Mouse (Mus musculus) cerebellum, adult 18-20 months (tissue): ENCODE measurements around the gene 2410015M20Rik.
"Not testable (repeated sequence)": the region's sequence is repeated elsewhere in the genome, so short reads cannot be mapped to it uniquely, and the experiment has no call there.

ENCODE experiments used
- DNase-seq, 2 experiments: peaks; one replicate each; pipeline ENCODE4 v3.0.0; 2021

2410015M20Rik gene

DNA sequence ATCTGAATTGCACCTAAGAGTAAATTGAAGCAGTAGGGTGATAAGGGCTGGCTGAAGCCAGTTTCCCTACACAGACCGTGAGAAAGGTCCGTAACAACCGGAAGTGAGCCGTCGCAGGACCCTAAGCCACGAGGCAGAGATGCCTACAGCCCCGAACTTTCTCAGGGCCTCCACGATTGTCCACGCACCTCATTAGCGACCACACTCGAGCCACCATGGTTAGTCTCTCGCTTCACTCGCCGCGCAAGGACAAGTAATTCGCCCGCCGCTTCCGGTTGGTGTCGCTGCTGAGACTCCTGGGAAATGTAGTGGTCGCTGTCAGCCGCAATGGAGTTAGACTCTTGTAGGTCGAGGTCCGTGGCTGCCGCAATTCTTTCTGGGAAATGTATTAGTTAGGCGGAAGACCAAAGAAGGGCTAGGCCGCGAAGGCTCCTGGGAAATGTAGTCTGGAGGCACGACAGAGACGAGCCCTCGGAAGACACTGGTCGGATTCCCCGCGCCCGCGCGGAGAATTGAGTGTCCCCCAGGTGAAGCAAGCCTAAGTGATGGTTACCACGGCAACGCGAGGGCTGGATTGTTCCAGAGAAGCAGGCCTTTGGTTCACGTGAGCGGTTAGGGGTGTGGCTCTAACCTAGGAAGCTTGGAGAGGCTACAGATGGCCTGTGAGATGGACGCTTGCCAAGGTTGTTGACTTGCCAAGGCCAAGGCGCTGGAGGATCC lies at the start of gene 2410015M20Rik:
Gene 2410015M20Rik (minus strand): TSS at position 320 of the 720 bp plus-strand sequence.
- DNase-seq, result peak; percentile 94 to 98

DNA sequence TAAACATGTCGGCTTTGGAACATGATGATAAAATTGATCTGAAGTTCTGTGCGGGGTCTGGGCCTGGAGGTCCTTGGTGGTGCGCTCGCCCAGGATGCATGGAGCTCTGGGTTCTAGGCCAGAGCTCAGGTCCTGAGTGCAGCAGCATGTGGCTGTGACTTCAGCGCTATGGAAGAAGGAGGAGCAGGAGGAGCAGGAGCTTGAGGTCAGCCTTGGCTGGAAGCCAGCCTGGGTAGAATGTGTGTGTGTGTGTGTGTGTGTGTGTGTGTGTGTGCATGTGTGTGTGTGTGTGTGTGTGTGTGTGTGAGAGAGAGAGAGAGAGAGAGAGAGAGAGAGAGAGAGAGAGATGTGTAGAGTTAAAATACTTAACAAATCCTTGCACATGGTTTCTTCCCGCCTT lies 46.6 kb upstream of the 2410015M20Rik start:
- no peak for DNase-seq

- DNase-seq, result no peak
Measured at GRCm38 (mm10) chr17:56655311-56655710, 45.7 kb upstream of the 2410015M20Rik start.

- DNase-seq, result no peak
Measured at GRCm38 (mm10) chr17:56654771-56655170, 45.2 kb upstream of the 2410015M20Rik start.

- DNase-seq, result no peak
Measured at GRCm38 (mm10) chr17:56651801-56652200, 42.2 kb upstream of the 2410015M20Rik start.

DNA sequence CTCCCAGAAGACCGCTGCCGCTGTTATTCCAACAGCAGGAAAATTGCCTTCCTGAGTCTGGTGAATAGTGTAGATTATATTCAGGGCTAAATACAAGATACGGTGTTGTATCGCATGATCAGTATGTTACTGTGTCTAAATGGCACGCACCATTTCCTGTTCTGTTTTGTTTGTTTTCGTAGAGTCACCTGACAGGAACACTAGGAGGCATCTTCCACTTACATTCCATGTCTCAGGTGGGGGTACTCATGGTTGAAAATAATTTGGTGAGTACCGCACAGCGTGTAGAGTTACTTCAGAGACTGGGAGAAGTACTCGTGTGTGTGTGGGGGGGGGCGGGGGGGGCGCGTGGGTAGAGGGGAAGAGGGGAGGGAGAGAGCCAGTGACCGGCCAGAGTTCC lies 38.0 kb upstream of the 2410015M20Rik start:
- DNase-seq, result no peak

DNA sequence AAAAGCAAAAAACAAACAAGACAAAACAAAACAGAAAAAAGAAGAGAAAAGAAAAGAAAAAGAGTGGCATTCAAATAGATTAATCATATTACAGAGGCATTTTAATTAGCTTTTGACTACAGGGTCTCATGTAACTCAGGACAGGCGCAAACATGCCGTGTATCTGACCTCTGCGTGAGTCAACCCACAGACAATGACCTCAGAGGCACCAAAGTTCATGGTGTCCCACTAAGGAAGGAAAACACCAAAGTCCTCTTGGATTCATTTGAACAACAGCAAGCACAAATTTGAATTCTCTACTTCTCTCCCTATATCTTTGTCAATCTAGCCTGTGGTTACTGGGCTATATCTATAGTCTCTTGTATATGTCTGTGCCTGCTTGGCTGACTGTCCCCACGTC lies 33.7 kb upstream of the 2410015M20Rik start:
- no peak for DNase-seq

- DNase-seq, result no peak
Measured at GRCm38 (mm10) chr17:56634023-56634422, 24.5 kb upstream of the 2410015M20Rik start.

- no peak for DNase-seq
Measured at GRCm38 (mm10) chr17:56631807-56632206, 22.2 kb upstream of the 2410015M20Rik start.

DNA sequence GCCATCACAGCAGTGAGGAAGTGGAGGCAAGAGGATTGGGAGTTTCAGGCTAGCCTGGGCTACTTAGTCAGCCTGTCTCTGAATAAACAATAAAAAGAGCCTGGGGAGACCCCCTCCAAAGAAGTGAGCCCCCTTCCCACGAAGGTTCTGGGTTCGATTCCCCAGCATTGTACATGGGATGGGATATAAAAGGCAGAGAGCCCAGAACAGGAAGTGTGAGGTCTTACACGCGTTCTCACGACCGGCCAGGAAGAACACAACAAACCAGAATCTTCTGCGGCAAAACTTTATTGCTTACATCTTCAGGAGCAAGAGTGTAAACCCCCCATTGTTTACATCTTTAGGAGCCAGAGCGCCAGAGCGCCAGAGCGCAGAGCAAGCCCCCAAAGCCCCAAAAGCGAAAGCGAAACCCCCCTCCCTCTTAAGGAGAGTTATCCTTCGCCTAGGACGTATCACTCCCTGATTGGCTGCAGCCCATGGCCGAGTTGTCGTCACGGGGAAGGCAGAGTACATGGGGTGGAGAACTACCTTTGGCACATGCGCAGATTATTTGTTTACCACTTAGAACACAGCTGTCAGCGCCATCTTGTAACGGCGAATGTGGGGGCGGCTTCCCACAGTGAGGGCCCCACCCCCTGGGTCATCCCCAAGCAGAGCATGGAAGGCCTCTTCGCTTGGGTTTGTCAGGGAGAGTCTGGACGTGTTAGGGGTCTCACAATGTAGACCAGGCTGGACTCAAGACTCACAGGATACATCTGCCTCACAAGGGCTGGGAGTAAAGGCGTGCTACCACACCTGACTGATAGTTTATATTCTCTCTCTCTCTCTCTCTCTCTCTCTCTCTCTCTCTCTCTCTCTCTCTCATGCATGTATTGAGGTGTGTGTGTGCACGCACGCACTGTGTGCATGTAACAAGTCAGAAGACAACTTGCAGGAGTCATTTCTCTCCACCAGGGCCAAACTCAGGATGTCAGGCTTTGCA lies 20.5 kb upstream of the 2410015M20Rik start:
- not testable (repeated sequence) for DNase-seq

DNA sequence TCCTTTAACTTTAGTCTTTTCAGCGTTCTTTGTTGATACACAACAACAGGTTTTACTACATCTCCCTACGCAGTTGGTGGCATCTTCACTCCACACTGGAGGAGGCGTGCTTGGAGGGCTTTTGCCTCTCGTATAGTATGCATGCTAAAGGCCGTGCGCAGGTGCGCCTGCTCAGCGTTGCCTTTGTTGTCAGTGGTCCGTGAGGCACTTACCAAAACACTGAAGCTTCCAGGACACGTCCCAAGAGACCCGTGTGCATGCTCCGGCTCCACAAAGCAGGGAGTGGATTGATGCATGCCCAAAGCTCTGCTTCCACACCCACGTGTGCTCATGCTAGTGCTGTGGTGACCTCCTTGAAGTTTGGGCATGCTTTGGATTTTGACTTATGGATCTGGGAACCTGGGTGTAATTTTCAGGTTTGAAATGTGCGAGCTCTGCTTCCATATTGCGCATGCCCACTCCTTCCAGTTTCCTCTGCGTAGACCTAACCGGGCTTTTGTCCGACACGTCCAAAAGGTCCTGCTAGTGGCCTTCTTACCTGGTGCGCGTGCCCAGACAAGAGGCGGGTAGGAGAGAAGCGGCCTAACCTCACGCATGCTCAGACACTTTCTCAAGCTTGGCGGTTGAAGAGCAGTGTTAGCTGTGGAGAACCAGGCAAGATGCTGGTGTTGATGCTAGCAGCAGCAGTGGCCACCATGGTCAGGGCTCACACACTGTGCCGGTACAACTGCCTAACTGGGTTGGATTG lies 18.1 kb upstream of the 2410015M20Rik start, which contains the start of gene Catsperd:
Gene Catsperd (plus strand): TSS at position 614 of the 748 bp plus-strand sequence.
- peak in 1 of 2 experiments; percentile 60 for DNase-seq

DNA sequence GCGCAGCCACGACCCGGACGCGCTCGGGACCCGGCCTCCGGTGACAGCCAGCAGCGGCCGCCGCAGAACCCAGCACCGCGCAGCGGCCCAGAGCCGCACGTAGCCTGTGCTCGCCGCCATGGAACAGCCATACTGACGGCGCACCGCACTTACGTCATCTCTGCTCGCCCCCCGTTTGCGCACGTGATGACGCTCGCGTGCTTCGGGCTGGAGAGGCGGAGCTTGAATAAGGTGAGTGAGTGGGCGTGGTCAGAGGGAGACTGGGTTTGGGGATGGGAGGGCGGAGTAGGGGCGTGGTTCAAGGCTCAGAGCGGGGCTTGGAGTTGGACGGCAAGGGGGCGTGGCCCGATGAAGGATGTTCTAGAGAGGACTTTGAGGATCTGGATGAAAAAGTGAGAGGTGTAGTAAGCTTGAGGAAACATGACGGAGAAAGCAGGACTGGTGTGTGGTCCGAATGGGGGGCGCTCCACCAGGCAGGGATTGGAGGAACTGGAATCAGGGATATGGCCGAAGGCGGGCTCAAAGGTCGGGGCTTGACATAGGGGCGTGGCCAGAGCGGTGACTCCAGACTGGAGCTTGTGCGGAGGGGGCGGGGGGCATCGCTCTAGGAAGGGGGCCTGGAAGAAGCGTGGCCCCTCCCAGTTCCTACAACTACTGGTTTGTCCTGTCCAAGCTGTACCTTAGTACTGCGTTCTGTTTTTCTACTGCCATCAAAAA lies 17.3 kb upstream of the 2410015M20Rik start, which contains the start of gene Lonp1:
Gene Lonp1 (minus strand): TSS at position 134 of the 717 bp plus-strand sequence.
- peak; percentile 98 to 99 for DNase-seq

DNA sequence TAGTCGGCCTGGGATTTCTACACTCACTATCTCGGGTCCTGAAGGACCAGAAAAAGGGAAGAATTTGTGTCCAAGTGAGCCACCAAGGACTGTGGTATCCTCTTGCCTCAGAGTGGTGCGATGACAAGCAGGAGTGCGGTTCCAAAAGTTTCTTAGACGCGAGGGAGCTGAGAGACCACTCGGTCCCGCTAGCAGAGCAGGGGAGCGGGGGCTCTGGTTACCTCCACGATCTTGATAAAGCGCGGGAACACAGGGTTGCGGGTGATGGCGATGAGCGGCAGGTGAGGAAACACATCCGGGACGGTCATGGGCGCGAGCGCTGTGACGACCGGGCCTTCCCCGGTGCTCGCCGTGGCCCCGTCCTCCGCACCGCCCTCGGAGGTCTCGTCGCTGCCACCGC lies 16.7 kb upstream of the 2410015M20Rik start:
- DNase-seq, result no peak

DNA sequence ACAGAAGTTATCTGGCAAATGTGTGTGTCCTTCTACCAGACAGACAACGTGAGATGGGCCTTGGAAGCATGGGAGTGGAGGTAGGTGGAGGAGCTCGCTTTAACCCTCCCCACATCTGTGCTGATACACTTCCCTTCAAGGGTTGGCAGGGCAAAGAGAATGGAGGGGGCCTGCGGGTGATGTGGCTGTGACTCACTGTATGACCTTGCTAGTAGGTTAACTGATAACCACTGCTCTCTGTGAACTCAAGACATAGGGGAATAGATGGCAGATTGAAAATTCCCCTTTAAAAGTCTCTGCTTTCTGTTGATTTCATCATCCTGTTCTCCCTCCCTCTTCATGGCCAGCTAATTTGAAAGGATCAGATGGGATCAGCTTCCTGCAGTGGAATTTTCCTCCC lies 15.9 kb upstream of the 2410015M20Rik start:
- DNase-seq, result no peak

GRCm38 (mm10) chr17:56617628-56618027 lies 8.1 kb upstream of the 2410015M20Rik start:
- no peak for DNase-seq

DNA sequence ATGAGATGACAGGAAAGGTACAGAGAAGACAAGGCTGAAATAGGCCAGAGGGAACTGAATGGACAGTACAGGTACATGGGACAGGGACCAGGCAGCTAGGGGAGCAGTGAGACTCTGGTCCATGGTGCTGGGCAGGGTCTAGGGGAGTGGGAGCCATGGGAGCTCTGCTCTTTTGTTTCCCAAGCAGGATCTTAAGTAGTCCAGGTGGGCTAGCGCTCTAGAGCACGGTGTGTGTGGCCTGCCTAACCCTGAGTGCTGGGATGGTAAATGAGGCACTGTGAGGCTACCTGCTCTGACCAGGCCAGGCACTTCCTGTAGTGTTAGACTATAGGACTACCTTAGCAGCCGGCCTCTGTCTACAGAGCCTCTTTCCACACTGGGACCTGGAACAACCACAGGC lies 7.2 kb upstream of the 2410015M20Rik start:
- no peak for DNase-seq

GRCm38 (mm10) chr17:56615792-56616191 lies 6.2 kb upstream of the 2410015M20Rik start:
- DNase-seq, result no peak

DNA sequence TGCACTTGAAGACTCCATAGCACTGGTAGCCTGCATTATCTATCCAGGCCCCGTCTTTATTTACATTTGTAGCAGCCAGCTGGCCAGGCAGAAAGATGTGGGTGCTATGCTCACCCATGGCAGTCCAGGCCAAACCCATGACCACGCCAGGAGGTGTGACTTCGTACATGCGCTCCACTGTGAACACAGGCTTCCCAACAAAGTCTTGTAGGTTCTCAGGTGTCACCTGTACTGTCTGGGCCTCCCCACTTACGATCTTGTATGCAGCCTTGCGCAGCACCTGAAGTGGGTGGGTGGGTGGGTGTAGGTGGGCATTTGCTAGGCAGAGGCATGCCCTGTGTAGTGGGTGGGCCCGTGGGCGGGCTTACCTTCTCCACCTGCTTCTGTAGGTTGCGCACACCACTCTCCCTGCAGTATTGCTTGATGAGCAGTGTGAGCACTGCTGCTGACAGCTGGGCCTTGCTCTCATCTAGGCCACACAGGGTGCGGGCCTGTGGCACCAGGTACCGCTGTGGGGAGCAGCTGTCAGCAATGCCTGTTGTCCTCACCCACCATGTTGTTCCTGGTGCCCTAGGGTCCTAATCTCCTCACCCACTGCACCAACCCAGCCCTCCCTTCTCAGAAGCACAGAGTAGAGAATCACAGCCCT lies 5.7 kb upstream of the 2410015M20Rik start:
- no peak for DNase-seq

- peak in 1 of 2 experiments; percentile 44 for DNase-seq
Measured at GRCm38 (mm10) chr17:56614391-56615135, 5.0 kb upstream of the 2410015M20Rik start.

DNA sequence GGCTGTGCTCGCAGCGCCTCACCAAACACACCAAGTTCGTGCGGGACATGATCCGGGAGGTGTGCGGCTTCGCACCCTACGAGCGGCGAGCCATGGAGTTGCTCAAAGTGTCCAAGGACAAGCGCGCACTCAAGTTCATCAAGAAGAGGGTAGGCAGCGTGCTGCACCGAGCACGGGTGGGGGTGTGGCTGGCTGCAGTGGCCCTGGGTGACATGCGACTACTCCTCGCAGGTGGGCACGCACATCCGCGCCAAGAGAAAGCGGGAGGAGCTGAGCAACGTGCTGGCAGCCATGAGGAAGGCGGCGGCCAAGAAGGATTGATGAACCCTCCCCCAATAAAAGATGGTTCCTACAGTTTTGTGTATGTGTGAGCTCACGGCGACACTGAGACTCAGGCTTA lies 4.3 kb upstream of the 2410015M20Rik start:
- DNase-seq, result peak in 1 of 2 experiments; percentile 28
